10 mouse cellular contexts compared by ENCODE assay signal in genomic region chr9:123440230-123441058, GRCm38 (mm10). TPM values are rescaled to one million over a fixed set of nuclear protein-coding genes. Genes with fewer than 3 reads are reported as not detected.
A peak's percentile ranks its signal among the peaks of the same experiment; 100 is the strongest.
DNase-seq lines count a peak whose midpoint lies in the region; ATAC-seq and TF ChIP-seq lines count a peak whose summit lies in the region.
"Had no signal": no experiment of that assay in that cellular context is flagged by ENCODE, and none has a peak within 500 bp of the region (broad histone marks: within the 10 kb centered on the region; RNA-seq: fewer than 3 reads in every experiment).

No protein-coding gene starts in this region.

- DNase-seq in forebrain, postnatal 0 days, result peak; percentile 45
- no peak for DNase-seq in forebrain, embryonic 11.5 days (ENCODE audit: low spot score)
- peak; percentile 80 for DNase-seq in lung, embryonic 14.5 days
- no peak for DNase-seq in lung, postnatal 25 days (ENCODE audit: low spot score)
- peak; percentile 24 for DNase-seq in brain, embryonic 14.5 days (ENCODE audit: low read depth)
- DNase-seq in lung, postnatal 10 days, result peak; percentile 46
- no peak for DNase-seq in c-Kit-positive CD71-positive TER-119-positive erythroid progenitor cells, embryonic 14.5 days (ENCODE audit: low spot score)
- no peak for DNase-seq in thymus, postnatal 4 days
- DNase-seq: adrenal gland, postnatal 36 days had no signal

- no peak overlapping the region for H3K27ac ChIP-seq in forebrain, postnatal 0 days (ENCODE audit: low read depth, low read length)
- no peak overlapping the region for H3K27ac ChIP-seq in forebrain, embryonic 11.5 days (ENCODE audit: low read depth, low read length)
- H3K27ac ChIP-seq in lung, embryonic 14.5 days (ENCODE audit: low read depth), result peak overlapping the region; percentile 19; the same call in 1 of the 2 replicates
- H3K27ac ChIP-seq: embryonic facial prominence, embryonic 15.5 days had no signal

- no peak for TF ChIP-seq POLR2A in brain, embryonic 14.5 days (IDR thresholded peaks at IDR 0.05; ENCODE audit: borderline replicate concordance, extremely low read depth, insufficient read depth, insufficient read length, poor library complexity, severe bottlenecking)

- TF ChIP-seq CTCF in forebrain, postnatal 0 days (IDR thresholded peaks at IDR 0.05; ENCODE audit: low read depth), result no peak; the same call in none of the 2 replicates
- peak; percentile 18; the same call in 1 of the 2 replicates for TF ChIP-seq CTCF in lung, embryonic 14.5 days (IDR thresholded peaks at IDR 0.05; ENCODE audit: low read depth)
- TF ChIP-seq CTCF in brain, embryonic 14.5 days (IDR thresholded peaks at IDR 0.05; ENCODE audit: borderline replicate concordance, extremely low read depth, insufficient read depth, insufficient read length), result 0 out of 2 replicates have a peak, but pooled peaks have one; percentile 8

- no peaks in the 10 kb centered on the region for H3K9me3 ChIP-seq in forebrain, postnatal 0 days (ENCODE audit: low read length)
- H3K9me3 ChIP-seq in forebrain, embryonic 11.5 days (ENCODE audit: control insufficient read depth, low read length), result no peaks in the 10 kb centered on the region
- H3K9me3 ChIP-seq in lung, embryonic 14.5 days (ENCODE audit: low read depth, low read length), result no peaks in the 10 kb centered on the region
- H3K9me3 ChIP-seq: embryonic facial prominence, embryonic 15.5 days had no signal

- H3K4me3 ChIP-seq in forebrain, postnatal 0 days (ENCODE audit: low read depth, low read length), result no peak overlapping the region
- no peak overlapping the region for H3K4me3 ChIP-seq in forebrain, embryonic 11.5 days (ENCODE audit: low read depth, low read length)
- H3K4me3 ChIP-seq in lung, embryonic 14.5 days (ENCODE audit: low read depth, low read length), result no peak overlapping the region
- H3K4me3 ChIP-seq: embryonic facial prominence, embryonic 15.5 days had no signal

- WGBS in forebrain, postnatal 0 days, result 40% methylated on average over 5 of the region's 5 CpGs
- WGBS in forebrain, embryonic 11.5 days, result 51% methylated on average over 5 of the region's 5 CpGs
- WGBS in lung, embryonic 14.5 days, result 39% methylated on average over 5 of the region's 5 CpGs

- ATAC-seq in forebrain, postnatal 0 days, result no peak
- no peak for ATAC-seq in forebrain, embryonic 11.5 days (replicated peaks; ENCODE audit: low FRiP score)
- peak; percentile 65; the same call in 1 of the 2 replicates for ATAC-seq in lung, embryonic 14.5 days (ENCODE audit: insufficient read depth)

- H3K36me3 ChIP-seq in forebrain, postnatal 0 days (ENCODE audit: insufficient read depth), result peaks cover 17% of the 10 kb centered on the region
- H3K36me3 ChIP-seq in forebrain, embryonic 11.5 days (ENCODE audit: control insufficient read depth, insufficient read depth, low read length), result no peaks in the 10 kb centered on the region
- H3K36me3 ChIP-seq in lung, embryonic 14.5 days (ENCODE audit: insufficient read depth), result peaks cover 37% of the 10 kb centered on the region

- no peaks in the 10 kb centered on the region for H3K4me1 ChIP-seq in forebrain, postnatal 0 days (ENCODE audit: insufficient read depth)
- H3K4me1 ChIP-seq in forebrain, embryonic 11.5 days (replicated peaks; ENCODE audit: control insufficient read depth, insufficient read depth, low read length), result no peaks in the 10 kb centered on the region
- H3K4me1 ChIP-seq in lung, embryonic 14.5 days (ENCODE audit: insufficient read depth), result no peaks in the 10 kb centered on the region
- H3K4me1 ChIP-seq: embryonic facial prominence, embryonic 15.5 days had no signal

- no peak overlapping the region for H3K4me2 ChIP-seq in forebrain, postnatal 0 days (ENCODE audit: low read depth)
- H3K4me2 ChIP-seq in forebrain, embryonic 11.5 days (ENCODE audit: low read depth, low read length, severe bottlenecking), result no peak overlapping the region
- H3K4me2 ChIP-seq in lung, embryonic 14.5 days, result no peak overlapping the region
- H3K4me2 ChIP-seq: embryonic facial prominence, embryonic 15.5 days had no signal

- no peaks in the 10 kb centered on the region for H3K27me3 ChIP-seq in forebrain, postnatal 0 days (ENCODE audit: insufficient read depth, low read length)
- H3K27me3 ChIP-seq in forebrain, embryonic 11.5 days (ENCODE audit: control insufficient read depth, insufficient read depth, low read length), result no peaks in the 10 kb centered on the region
- no peaks in the 10 kb centered on the region for H3K27me3 ChIP-seq in lung, embryonic 14.5 days (ENCODE audit: insufficient read depth, low read length)
- H3K27me3 ChIP-seq: embryonic facial prominence, embryonic 15.5 days had no signal

- no peak overlapping the region for H3K9ac ChIP-seq in forebrain, postnatal 0 days
- H3K9ac ChIP-seq in forebrain, embryonic 11.5 days (ENCODE audit: low read length), result no peak overlapping the region
- no peak overlapping the region for H3K9ac ChIP-seq in lung, embryonic 14.5 days
- H3K9ac ChIP-seq: embryonic facial prominence, embryonic 15.5 days had no signal

RNA-seq across cellular contexts. Expression of gene Limd1, which starts 38.1 kb away (rescaled TPM):
- 16.3 and 23.8 TPM in 2 replicates for total RNA-seq in forebrain, postnatal 0 days (2014; rRNA removed)
- polyA plus RNA-seq in forebrain, postnatal 0 days (2015; fragmentation: Nextera tagmentation; extraction: Ambion mirVana), result 8.8 and 9.1 TPM in 2 replicates
- polyA plus RNA-seq in forebrain, embryonic 11.5 days (2014; fragmentation: Nextera tagmentation; extraction: Ambion mirVana), result 52.3 and 56.6 TPM in 2 replicates
- polyA plus RNA-seq in lung, embryonic 14.5 days (2014; fragmentation: Nextera tagmentation; extraction: Ambion mirVana), result 68.2 and 69.7 TPM in 2 replicates
- polyA plus RNA-seq in brain, embryonic 14.5 days (2012; rRNA removed), result 15.4 and 16.5 TPM in 2 replicates

Comparison
In these comparisons a context has a peak if more than half of its experiments do, and no peak if none do; other contexts are left out.
1. DNase-seq: peak in forebrain, postnatal 0 days (single experiment), lung, embryonic 14.5 days (single experiment), brain, embryonic 14.5 days (single experiment) and lung, postnatal 10 days (single experiment); none in forebrain, embryonic 11.5 days (single experiment), lung, postnatal 25 days (single experiment), c-Kit-positive CD71-positive TER-119-positive erythroid progenitor cells, embryonic 14.5 days (single experiment) and thymus, postnatal 4 days (single experiment).